Mouse (Mus musculus): ENCODE data around the gene Taf12. TPM values are rescaled to one million over a fixed set of nuclear protein-coding genes. Genes with fewer than 3 reads are reported as not detected.
A peak's percentile ranks its signal among the peaks of the same experiment; 100 is the strongest.

The Taf12 gene
- polyA plus RNA-seq, 1 experiment from 2014 or later: 23.9 TPM

- Histone ChIP-seq H3K4me1 (replicated peaks; ENCODE audit: control insufficient read depth, insufficient read depth) (no peaks in the 10 kb centered on the region), H3K9me3 (ENCODE audit: control insufficient read depth, low read length) (no peaks in the 10 kb centered on the region), H3K27ac (replicated peaks) (no peak overlapping the region), H3K27me3 (ENCODE audit: control insufficient read depth, insufficient read depth, low read length) (no peaks in the 10 kb centered on the region), H3K4me2 (replicated peaks; ENCODE audit: low read depth) (no peak overlapping the region), H3K36me3 (ENCODE audit: control insufficient read depth, insufficient read depth, low read length) (peaks cover 6% of the 10 kb centered on the region; the same call in 1 of the 2 replicates), H3K9ac (ENCODE audit: low read length) (no peak overlapping the region), H3K4me3 (ENCODE audit: low read depth, low read length) (no peak overlapping the region)
- DNase-seq (ENCODE audit: low spot score) (no peak), ATAC-seq (ENCODE audit: low FRiP score, low TSS enrichment) (no peak)
- TF ChIP-seq CTCF (IDR thresholded peaks at IDR 0.05; ENCODE audit: low read depth) (no peak), EP300 (optimal IDR thresholded peaks at IDR 0.05) (no peak)
- 88% methylated on average over 3 of the region's 3 CpGs for WGBS
These were observed 28.5 kb upstream of the Taf12 start for GRCm38 (mm10) chr4:132245643-132246042.

GRCm38 (mm10) chr4:132247451-132247997 is 26.7 kb upstream of the Taf12 start:
- WGBS: 82% methylated on average over 5 of the region's 5 CpGs
- Histone ChIP-seq H3K9ac (ENCODE audit: low read length) (no peak overlapping the region), H3K27ac (replicated peaks) (no peak overlapping the region), H3K9me3 (ENCODE audit: control insufficient read depth, low read length) (no peaks in the 10 kb centered on the region), H3K27me3 (ENCODE audit: control insufficient read depth, insufficient read depth, low read length) (no peaks in the 10 kb centered on the region), H3K4me2 (replicated peaks; ENCODE audit: low read depth) (no peak overlapping the region), H3K4me3 (ENCODE audit: low read depth, low read length) (no peak overlapping the region), H3K4me1 (replicated peaks; ENCODE audit: control insufficient read depth, insufficient read depth) (no peaks in the 10 kb centered on the region), H3K36me3 (ENCODE audit: control insufficient read depth, insufficient read depth, low read length) (peaks cover 10% of the 10 kb centered on the region)
- ATAC-seq (ENCODE audit: low FRiP score, low TSS enrichment): no peak; the same call in 1 of the 2 replicates
- no peak for DNase-seq (ENCODE audit: low spot score)
- TF ChIP-seq CTCF (IDR thresholded peaks at IDR 0.05; ENCODE audit: low read depth): no peak
- TF ChIP-seq EP300 (optimal IDR thresholded peaks at IDR 0.05): no peak

GRCm38 (mm10) chr4:132251596-132251995 is 22.6 kb upstream of the Taf12 start:
- Histone ChIP-seq H3K4me3 (ENCODE audit: low read depth, low read length) (no peak overlapping the region), H3K27ac (replicated peaks) (no peak overlapping the region), H3K9ac (ENCODE audit: low read length) (no peak overlapping the region), H3K9me3 (ENCODE audit: control insufficient read depth, low read length) (no peaks in the 10 kb centered on the region), H3K36me3 (ENCODE audit: control insufficient read depth, insufficient read depth, low read length) (peaks cover 7% of the 10 kb centered on the region), H3K4me1 (replicated peaks; ENCODE audit: control insufficient read depth, insufficient read depth) (no peaks in the 10 kb centered on the region), H3K4me2 (replicated peaks; ENCODE audit: low read depth) (no peak overlapping the region), H3K27me3 (ENCODE audit: control insufficient read depth, insufficient read depth, low read length) (no peaks in the 10 kb centered on the region)
- DNase-seq (ENCODE audit: low spot score) (no peak), ATAC-seq (ENCODE audit: low FRiP score, low TSS enrichment) (no peak)
- TF ChIP-seq CTCF (IDR thresholded peaks at IDR 0.05; ENCODE audit: low read depth): no peak
- TF ChIP-seq EP300 (optimal IDR thresholded peaks at IDR 0.05): no peak
- WGBS: 90% methylated on average over 9 of the region's 9 CpGs

- Histone ChIP-seq H3K36me3 (ENCODE audit: control insufficient read depth, insufficient read depth, low read length) (peaks cover 7% of the 10 kb centered on the region), H3K4me3 (ENCODE audit: low read depth, low read length) (no peak overlapping the region), H3K27me3 (ENCODE audit: control insufficient read depth, insufficient read depth, low read length) (no peaks in the 10 kb centered on the region), H3K9me3 (ENCODE audit: control insufficient read depth, low read length) (no peaks in the 10 kb centered on the region), H3K4me2 (replicated peaks; ENCODE audit: low read depth) (no peak overlapping the region), H3K4me1 (replicated peaks; ENCODE audit: control insufficient read depth, insufficient read depth) (no peaks in the 10 kb centered on the region), H3K9ac (ENCODE audit: low read length) (no peak overlapping the region), H3K27ac (replicated peaks) (no peak overlapping the region)
- no peak for TF ChIP-seq EP300 (optimal IDR thresholded peaks at IDR 0.05)
- TF ChIP-seq CTCF (IDR thresholded peaks at IDR 0.05; ENCODE audit: low read depth): no peak
- no peak for DNase-seq (ENCODE audit: low spot score)
- 81% methylated on average over 8 of the region's 8 CpGs for WGBS
- ATAC-seq (ENCODE audit: low FRiP score, low TSS enrichment): no peak
These were observed 21.0 kb upstream of the Taf12 start for GRCm38 (mm10) chr4:132253128-132253527.

GRCm38 (mm10) chr4:132253622-132254021 is 20.6 kb upstream of the Taf12 start:
- Histone ChIP-seq H3K9ac (ENCODE audit: low read length) (no peak overlapping the region), H3K27ac (replicated peaks) (no peak overlapping the region), H3K4me1 (replicated peaks; ENCODE audit: control insufficient read depth, insufficient read depth) (no peaks in the 10 kb centered on the region), H3K9me3 (ENCODE audit: control insufficient read depth, low read length) (no peaks in the 10 kb centered on the region), H3K4me3 (ENCODE audit: low read depth, low read length) (no peak overlapping the region), H3K4me2 (replicated peaks; ENCODE audit: low read depth) (no peak overlapping the region), H3K27me3 (ENCODE audit: control insufficient read depth, insufficient read depth, low read length) (no peaks in the 10 kb centered on the region), H3K36me3 (ENCODE audit: control insufficient read depth, insufficient read depth, low read length) (peaks cover 6% of the 10 kb centered on the region)
- WGBS: 62% methylated on average over 2 of the region's 2 CpGs
- ATAC-seq (ENCODE audit: low FRiP score, low TSS enrichment): no peak
- no peak for DNase-seq (ENCODE audit: low spot score)
- TF ChIP-seq EP300 (optimal IDR thresholded peaks at IDR 0.05): no peak
- no peak for TF ChIP-seq CTCF (IDR thresholded peaks at IDR 0.05; ENCODE audit: low read depth)

GRCm38 (mm10) chr4:132254986-132255385 is 19.2 kb upstream of the Taf12 start:
- WGBS: 78% methylated on average over 3 of the region's 3 CpGs
- Histone ChIP-seq H3K9ac (ENCODE audit: low read length) (no peak overlapping the region), H3K27ac (replicated peaks) (no peak overlapping the region), H3K4me1 (replicated peaks; ENCODE audit: control insufficient read depth, insufficient read depth) (no peaks in the 10 kb centered on the region), H3K4me2 (replicated peaks; ENCODE audit: low read depth) (no peak overlapping the region), H3K36me3 (ENCODE audit: control insufficient read depth, insufficient read depth, low read length) (peaks cover 4% of the 10 kb centered on the region; the same call in 1 of the 2 replicates), H3K9me3 (ENCODE audit: control insufficient read depth, low read length) (no peaks in the 10 kb centered on the region), H3K27me3 (ENCODE audit: control insufficient read depth, insufficient read depth, low read length) (no peaks in the 10 kb centered on the region), H3K4me3 (ENCODE audit: low read depth, low read length) (no peak overlapping the region)
- peak; percentile 38; the same call in 1 of the 2 replicates for TF ChIP-seq CTCF (IDR thresholded peaks at IDR 0.05; ENCODE audit: low read depth)
- no peak for TF ChIP-seq EP300 (optimal IDR thresholded peaks at IDR 0.05)
- ATAC-seq (ENCODE audit: low FRiP score, low TSS enrichment) (no peak), DNase-seq (ENCODE audit: low spot score) (no peak)
